Mouse (Mus musculus) embryo, embryonic 10 days (tissue): ENCODE measurements at regions not wholly inside any gene's neighbourhood (a gene's known extent, or its start where the extent isn't known, plus 50 kb on each side); places are given as distances from the start of the nearest gene placed in this dataset.
"Not testable (repeated sequence)": the region's sequence is repeated elsewhere in the genome, so short reads cannot be mapped to it uniquely, and the experiment has no call there.

Source experiments
- DNase-seq: peaks from one replicate; pipeline ENCODE4 v3.0.0-alpha.2; 2015; ENCODE audit warnings: low spot score

- no peak for DNase-seq
Observed at GRCm38 (mm10) chr2:108032301-108033013, 742.0 kb downstream of the Kcna4 start.

- no peak for DNase-seq
Observed at GRCm38 (mm10) chr2:108033328-108034182, 743.1 kb downstream of the Kcna4 start.

GRCm38 (mm10) chr2:108034882-108035281 lies 744.4 kb downstream of the Kcna4 start:
- DNase-seq = no peak

- DNase-seq = no peak
Observed at GRCm38 (mm10) chr2:108042086-108042485, 751.6 kb downstream of the Kcna4 start.

- no peak for DNase-seq
Observed at GRCm38 (mm10) chr2:108044885-108045284, 754.4 kb downstream of the Kcna4 start.

GRCm38 (mm10) chr2:108045997-108046396 lies 755.6 kb downstream of the Kcna4 start:
- DNase-seq = no peak

GRCm38 (mm10) chr2:108062751-108063150 lies 772.3 kb downstream of the Kcna4 start:
- DNase-seq = not testable (repeated sequence)

GRCm38 (mm10) chr2:108083911-108084310 lies 793.5 kb downstream of the Kcna4 start:
- no peak for DNase-seq

- peak; percentile 4 for DNase-seq
Observed at GRCm38 (mm10) chr2:108090266-108090665, 799.8 kb downstream of the Kcna4 start.

- no peak for DNase-seq
Observed at GRCm38 (mm10) chr2:108097026-108097425, 806.6 kb downstream of the Kcna4 start.

GRCm38 (mm10) chr2:108110140-108110539 lies 819.7 kb downstream of the Kcna4 start:
- no peak for DNase-seq

GRCm38 (mm10) chr2:108145694-108146093 lies 855.3 kb downstream of the Kcna4 start:
- no peak for DNase-seq

GRCm38 (mm10) chr2:108148221-108148620 lies 857.8 kb downstream of the Kcna4 start:
- no peak for DNase-seq

- DNase-seq = no peak
Observed at GRCm38 (mm10) chr2:108156189-108156588, 865.8 kb downstream of the Kcna4 start.

GRCm38 (mm10) chr2:108157731-108158130 lies 867.3 kb downstream of the Kcna4 start:
- DNase-seq = no peak

- no peak for DNase-seq
Observed at GRCm38 (mm10) chr2:108158311-108158710, 867.9 kb downstream of the Kcna4 start.

- DNase-seq = no peak
Observed at GRCm38 (mm10) chr2:108160865-108161264, 870.4 kb downstream of the Kcna4 start.

- DNase-seq = peak; percentile 29
Observed at GRCm38 (mm10) chr2:108165085-108165484, 874.6 kb downstream of the Kcna4 start.
